Mouse (Mus musculus) urinary bladder, postnatal 36 days (tissue): ENCODE data around the gene Mepce.

Source experiments
- DNase-seq, 2 experiments: peaks; one replicate each; pipeline ENCODE4 v3.0.0; 2022; ENCODE audit warnings: low spot score in 2 of 2, mixed read lengths in 1 of 2

Mepce gene

GRCm38 (mm10) chr5:137741023-137741931, 46.2 kb downstream of the Mepce start, which contains the start of gene Nyap1:
Nyap1 (minus strand) TSS chr5:137741607.
- DNase-seq = peak; percentile 58 to 65

- no peak for DNase-seq
Measured at GRCm38 (mm10) chr5:137740506-137740905, 46.9 kb downstream of the Mepce start.

GRCm38 (mm10) chr5:137739471-137739870, 48.0 kb downstream of the Mepce start:
- no peak for DNase-seq

- DNase-seq = no peak
Measured at GRCm38 (mm10) chr5:137738516-137738915, 48.9 kb downstream of the Mepce start.

- DNase-seq = no peak
Measured at GRCm38 (mm10) chr5:137737400-137737940, 50.0 kb downstream of the Mepce start.

GRCm38 (mm10) chr5:137734289-137735061, 53.0 kb downstream of the Mepce start:
- no peak for DNase-seq

GRCm38 (mm10) chr5:137733638-137734288, 53.7 kb downstream of the Mepce start:
- no peak for DNase-seq
